ENCODE assay signal across 28 mouse cellular contexts in genomic region chr3:52538306-52538705, GRCm38 (mm10).
DNase-seq lines count a peak whose midpoint lies in the region; TF ChIP-seq lines count a peak whose summit lies in the region.
"Had no signal": no experiment of that assay in that cellular context is flagged by ENCODE, and none has a peak within 500 bp of the region (broad histone marks: within the 10 kb centered on the region; RNA-seq: fewer than 3 reads in every experiment).

No protein-coding gene starts in this region.

- 87% methylated on average over 4 of the region's 4 CpGs for WGBS in embryonic facial prominence, embryonic 10.5 days

- H3K4me1 ChIP-seq in embryonic facial prominence, embryonic 10.5 days = peaks cover 60% of the 10 kb centered on the region

- TF ChIP-seq POLR2A in myocyte (IDR thresholded peaks at IDR 0.05; ENCODE audit: insufficient read length, low read depth) = no peak

- H3K4me3 ChIP-seq in C2C12 (ENCODE audit: insufficient read depth, poor library complexity, severe bottlenecking) (no peak overlapping the region), myocyte (no peak overlapping the region)
- H3K4me3 ChIP-seq in embryonic facial prominence, embryonic 10.5 days = no peak overlapping the region
- H3K4me3 ChIP-seq: forebrain, embryonic 10.5 days; forebrain, embryonic 15.5 days; intestine, embryonic 15.5 days had no signal

- no peaks in the 10 kb centered on the region for H3K36me3 ChIP-seq in C2C12 (ENCODE audit: control insufficient read depth, insufficient read depth)
- H3K36me3 ChIP-seq in myocyte (ENCODE audit: control insufficient read depth, insufficient read depth) = no peaks in the 10 kb centered on the region
- no peaks in the 10 kb centered on the region for H3K36me3 ChIP-seq in embryonic facial prominence, embryonic 10.5 days (replicated peaks)
- H3K36me3 ChIP-seq: forebrain, embryonic 10.5 days; forebrain, embryonic 15.5 days; intestine, embryonic 15.5 days had no signal

- no peaks in the 10 kb centered on the region for H3K79me3 ChIP-seq in C2C12 (ENCODE audit: low read depth)

- peak overlapping the region; percentile 68 for H3K4me2 ChIP-seq in myocyte (ENCODE audit: low read depth)
- H3K4me2 ChIP-seq: forebrain, embryonic 15.5 days; intestine, embryonic 15.5 days had no signal

- H3K79me2 ChIP-seq in C2C12 (ENCODE audit: control insufficient read depth, insufficient read depth) (no peaks in the 10 kb centered on the region), myocyte (ENCODE audit: control insufficient read depth, insufficient read depth) (no peaks in the 10 kb centered on the region)

- no peaks in the 10 kb centered on the region for H3K9me3 ChIP-seq in embryonic facial prominence, embryonic 10.5 days
- H3K9me3 ChIP-seq: forebrain, embryonic 10.5 days; forebrain, embryonic 15.5 days; intestine, embryonic 15.5 days had no signal

- H3K27me3 ChIP-seq in C2C12 (ENCODE audit: control insufficient read depth, insufficient read depth, insufficient read length) (no peaks in the 10 kb centered on the region), myocyte (ENCODE audit: control insufficient read depth, insufficient read depth, insufficient read length) (no peaks in the 10 kb centered on the region)
- H3K27me3 ChIP-seq in embryonic facial prominence, embryonic 10.5 days (replicated peaks; ENCODE audit: low read depth, poor library complexity, severe bottlenecking) = 0 out of 2 replicates have a peak, but pooled peaks cover 5% of the 10 kb centered on the region
- H3K27me3 ChIP-seq: forebrain, embryonic 15.5 days; intestine, embryonic 15.5 days had no signal

- H3ac ChIP-seq in C2C12 (ENCODE audit: control insufficient read depth, insufficient read length, low read depth) (no peak overlapping the region), myocyte (ENCODE audit: control insufficient read depth, insufficient read length) (no peak overlapping the region)

- DNase-seq in heart, adult 11 months = peak; percentile 89
- DNase-seq in heart, postnatal 25 days (ENCODE audit: low spot score) = no peak
- DNase-seq in adrenal gland, postnatal 25 days = peak; percentile 20
- no peak for DNase-seq in embryonic facial prominence, embryonic 10.5 days (ENCODE audit: low spot score)
- no peak for DNase-seq in cerebellum, postnatal 10 days
- DNase-seq: cerebellum, adult 11-12 months; cerebellum, postnatal 14 days; heart, postnatal 14 days; kidney, adult 8-10 months; kidney, postnatal 4 days; layer of hippocampus, postnatal 36 days; liver; lung, adult 2 months; lung, postnatal 10 days; midbrain, embryonic 14.5 days; right cerebral cortex, adult 18-20 months; thymus, adult 18-20 months; thymus, postnatal 25 days had no signal

- no peak overlapping the region for H3K27ac ChIP-seq in embryonic facial prominence, embryonic 10.5 days (replicated peaks)
- H3K27ac ChIP-seq: forebrain, embryonic 10.5 days; forebrain, embryonic 15.5 days; hindbrain, postnatal 0 days; intestine, embryonic 15.5 days; kidney, postnatal 0 days; liver, embryonic 14.5 days; macrophage; stomach, postnatal 0 days had no signal

- intact Hi-C loops in heart, postnatal 25 days (cut with DNase I) = no loop called here

- TF ChIP-seq CTCF in C2C12 (IDR thresholded peaks at IDR 0.05; ENCODE audit: control insufficient read depth, insufficient read depth, insufficient read length) = no peak

TF ChIP-seq in C2C12, 6 proteins besides CTCF, POLR2A, EP300 and RAD21:
- peak; percentile 43 for TF ChIP-seq CEBPB (IDR thresholded peaks at IDR 0.05; ENCODE audit: low read depth)
- no peak for TF ChIP-seq MYOG (IDR thresholded peaks at IDR 0.05; ENCODE audit: control insufficient read depth, extremely low read depth, insufficient read length)
- no peak for TF ChIP-seq USF1 (IDR thresholded peaks at IDR 0.05; ENCODE audit: low read depth)
- TF ChIP-seq MYOD1 (IDR thresholded peaks at IDR 0.05; ENCODE audit: control insufficient read depth, insufficient read length, low read depth) = peak; percentile 61
- peak; percentile 82 for TF ChIP-seq MAX (IDR thresholded peaks at IDR 0.05)
- peak; percentile 92 for TF ChIP-seq FOSL1 (IDR thresholded peaks at IDR 0.05; ENCODE audit: insufficient read depth, low read length, poor library complexity, severe bottlenecking)

TF ChIP-seq in myocyte, 11 proteins besides CTCF, POLR2A, EP300 and RAD21:
- no peak for TF ChIP-seq SRF (IDR thresholded peaks at IDR 0.05; ENCODE audit: control insufficient read depth, insufficient read length, low read depth)
- peak in 1 of 3 experiments; percentile 41 for TF ChIP-seq MYOG (IDR thresholded peaks at IDR 0.05; ENCODE audit: control insufficient read depth in 1 of 3, insufficient read depth in 1 of 3, insufficient read length in 2 of 3, low read depth in 2 of 3)
- TF ChIP-seq TCF3 (IDR thresholded peaks at IDR 0.05; ENCODE audit: insufficient read length, low read depth) = no peak
- TF ChIP-seq CEBPB (IDR thresholded peaks at IDR 0.05; ENCODE audit: insufficient read depth, poor library complexity, severe bottlenecking) = 0 out of 2 replicates have a peak, but pooled peaks have one; percentile 16
- no peak for TF ChIP-seq REST (IDR thresholded peaks at IDR 0.05; ENCODE audit: insufficient read depth, insufficient read length)
- no peak for TF ChIP-seq POLR2AphosphoS2 (IDR thresholded peaks at IDR 0.05; ENCODE audit: insufficient read length, low read depth)
- TF ChIP-seq TCF12 (IDR thresholded peaks at IDR 0.05; ENCODE audit: insufficient read depth, poor library complexity, severe bottlenecking) = no peak
- TF ChIP-seq E2F4 (IDR thresholded peaks at IDR 0.05; ENCODE audit: insufficient read depth) = no peak
- no peak for TF ChIP-seq MAX (IDR thresholded peaks at IDR 0.05; ENCODE audit: low read depth)
- TF ChIP-seq MYOD1 (IDR thresholded peaks at IDR 0.05; ENCODE audit: control insufficient read depth in 1 of 3, insufficient read length in 2 of 3, low read depth in 2 of 3) = peak in 1 of 3 experiments; percentile 59
- no peak for TF ChIP-seq USF1 (IDR thresholded peaks at IDR 0.05; ENCODE audit: low read depth)
TF ChIP-seq in myocyte: peak in this region for 3.

Comparison
In these comparisons a context has a peak if more than half of its experiments do, and no peak if none do; other contexts are left out.
1. DNase-seq: peak in heart, adult 11 months (single experiment) and adrenal gland, postnatal 25 days (single experiment); none in heart, postnatal 25 days (single experiment), embryonic facial prominence, embryonic 10.5 days (single experiment) and cerebellum, postnatal 10 days (0 of 2).